Mouse (Mus musculus): Measurements from ENCODE around the gene Eif4e1b.

- no peak for TF ChIP-seq CTCF (IDR thresholded peaks at IDR 0.05; ENCODE audit: low read depth)
- TF ChIP-seq EP300 (IDR thresholded peaks at IDR 0.05; ENCODE audit: low read depth): no peak
These were observed 3.2 kb upstream of the Eif4e1b start for GRCm38 (mm10) chr13:54780592-54780991.

Measured in liver, postnatal 0 days (tissue).